Comparison of ENCODE assay signal across 7 mouse cellular contexts in the genomic region with DNA sequence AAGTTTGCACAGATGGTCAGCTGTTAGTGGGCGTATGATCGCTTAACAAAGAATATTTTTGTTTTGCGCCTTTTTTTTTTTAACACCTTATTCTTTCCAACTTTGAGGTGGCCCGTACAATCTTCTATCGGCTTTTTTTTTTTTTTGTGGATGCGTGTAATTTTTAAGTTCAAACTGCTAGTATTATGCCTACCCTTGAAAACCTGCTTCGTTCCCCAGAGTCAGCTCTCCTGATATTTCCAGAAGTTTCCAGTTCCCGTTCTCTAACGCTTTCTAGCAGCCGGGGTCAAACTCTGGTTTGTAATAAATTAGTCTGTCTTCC. TPM values are rescaled to one million over a fixed set of nuclear protein-coding genes. Genes with fewer than 3 reads are reported as not detected.
DNase-seq lines count a peak whose midpoint lies in the region; ATAC-seq and TF ChIP-seq lines count a peak whose summit lies in the region.

No protein-coding gene starts in this region.

- no peaks in the 10 kb centered on the region for H3K27me3 ChIP-seq in lung, embryonic 16.5 days (ENCODE audit: control insufficient read depth, insufficient read depth, low read depth, low read length)
- H3K27me3 ChIP-seq in limb, embryonic 10.5 days (ENCODE audit: low read depth, poor library complexity, severe bottlenecking) = no peaks in the 10 kb centered on the region
- H3K27me3 ChIP-seq in neural tube, embryonic 15.5 days (replicated peaks) = no peaks in the 10 kb centered on the region

- H3K9me3 ChIP-seq in lung, embryonic 16.5 days (ENCODE audit: control insufficient read depth, low read length) = no peaks in the 10 kb centered on the region
- H3K9me3 ChIP-seq in limb, embryonic 10.5 days (replicated peaks) = no peaks in the 10 kb centered on the region
- no peaks in the 10 kb centered on the region for H3K9me3 ChIP-seq in neural tube, embryonic 15.5 days (replicated peaks)

- ATAC-seq in lung, embryonic 16.5 days (ENCODE audit: low read depth) = no peak
- ATAC-seq in neural tube, embryonic 15.5 days (ENCODE audit: low FRiP score) = no peak

- TF ChIP-seq CTCF in embryonic fibroblast, embryonic 13.5 days (IDR thresholded peaks at IDR 0.05; ENCODE audit: borderline replicate concordance, insufficient read depth, low read length) = no peak

- no peak for TF ChIP-seq POLR2A in embryonic fibroblast, embryonic 13.5 days (IDR thresholded peaks at IDR 0.05; ENCODE audit: low read depth, low read length)

- DNase-seq in lung, postnatal 10 days = no peak
- no peak for DNase-seq in limb, embryonic 10.5 days (ENCODE audit: low spot score)
- no peak for DNase-seq in T-cell, adult 2 months (ENCODE audit: low spot score)
- no peak for DNase-seq in spleen, postnatal 4 days (ENCODE audit: low spot score in 2 of 2)

- WGBS in lung, embryonic 16.5 days = 2% methylated on average over 10 of the region's 10 CpGs
- whole genome bisulfite sequencing in limb, embryonic 10.5 days = 2% methylated on average over 10 of the region's 10 CpGs
- 3% methylated on average over 10 of the region's 10 CpGs for WGBS in neural tube, embryonic 15.5 days

- H3K4me1 ChIP-seq in lung, embryonic 16.5 days (replicated peaks; ENCODE audit: control insufficient read depth, insufficient read depth, low read length) = peaks cover 12% of the 10 kb centered on the region
- H3K4me1 ChIP-seq in embryonic fibroblast, embryonic 13.5 days (ENCODE audit: control insufficient read depth, insufficient read depth, low read length) = no peaks in the 10 kb centered on the region; the same call in 1 of the 2 replicates
- peaks cover 26% of the 10 kb centered on the region for H3K4me1 ChIP-seq in limb, embryonic 10.5 days
- H3K4me1 ChIP-seq in neural tube, embryonic 15.5 days = peaks cover 42% of the 10 kb centered on the region

- H3K9ac ChIP-seq in lung, embryonic 16.5 days (ENCODE audit: low read length) = peak overlapping the region; percentile 68
- peak overlapping the region; percentile 88 for H3K9ac ChIP-seq in neural tube, embryonic 15.5 days (replicated peaks)

- H3K36me3 ChIP-seq in lung, embryonic 16.5 days (ENCODE audit: control insufficient read depth, insufficient read depth, low read length) = peaks cover 2% of the 10 kb centered on the region; the same call in 1 of the 2 replicates
- peaks cover 6% of the 10 kb centered on the region for H3K36me3 ChIP-seq in limb, embryonic 10.5 days
- H3K36me3 ChIP-seq in neural tube, embryonic 15.5 days = no peaks in the 10 kb centered on the region

- H3K4me2 ChIP-seq in lung, embryonic 16.5 days (ENCODE audit: low read depth, low read length) = peak overlapping the region; percentile 63
- peak overlapping the region; percentile 93 for H3K4me2 ChIP-seq in neural tube, embryonic 15.5 days

- peak overlapping the region; percentile 96 for H3K27ac ChIP-seq in lung, embryonic 16.5 days (ENCODE audit: low read length)
- H3K27ac ChIP-seq in embryonic fibroblast, embryonic 13.5 days (ENCODE audit: insufficient read depth, low read length) = peak overlapping the region; percentile 58; the same call in 1 of the 2 replicates
- peak overlapping the region; percentile 97 for H3K27ac ChIP-seq in limb, embryonic 10.5 days
- peak overlapping the region; percentile 96 for H3K27ac ChIP-seq in neural tube, embryonic 15.5 days (replicated peaks)

- H3K4me3 ChIP-seq in lung, embryonic 16.5 days (ENCODE audit: low read length) = peak overlapping the region; percentile 97
- H3K4me3 ChIP-seq in embryonic fibroblast, embryonic 13.5 days (ENCODE audit: insufficient read depth, low read length) = peak overlapping the region; percentile 75
- peak overlapping the region; percentile 93 for H3K4me3 ChIP-seq in limb, embryonic 10.5 days
- H3K4me3 ChIP-seq in neural tube, embryonic 15.5 days (replicated peaks) = peak overlapping the region; percentile 82

RNA-seq across cellular contexts. Expression of a gene that starts 1.0 kb away (rescaled TPM):
- 7.6 and 8.6 TPM in 2 replicates for polyA plus RNA-seq in lung, embryonic 16.5 days (2015; fragmentation: Nextera tagmentation; extraction: Ambion mirVana)
- polyA plus RNA-seq in embryonic fibroblast, embryonic 13.5 days (2011; ENCODE audit: insufficient read length, low read depth, missing spikeins) = 21.0 and 24.6 TPM in 2 replicates
- 7.1 and 9.4 TPM in 2 replicates for polyA plus RNA-seq in limb, embryonic 10.5 days (2016; fragmentation: Nextera tagmentation; extraction: Ambion mirVana)
- 15.6 and 17.6 TPM in 2 replicates for polyA plus RNA-seq in neural tube, embryonic 15.5 days (2015; fragmentation: Nextera tagmentation; extraction: Ambion mirVana)
